Mouse (Mus musculus): ENCODE data around the gene Ift22.

DNA sequence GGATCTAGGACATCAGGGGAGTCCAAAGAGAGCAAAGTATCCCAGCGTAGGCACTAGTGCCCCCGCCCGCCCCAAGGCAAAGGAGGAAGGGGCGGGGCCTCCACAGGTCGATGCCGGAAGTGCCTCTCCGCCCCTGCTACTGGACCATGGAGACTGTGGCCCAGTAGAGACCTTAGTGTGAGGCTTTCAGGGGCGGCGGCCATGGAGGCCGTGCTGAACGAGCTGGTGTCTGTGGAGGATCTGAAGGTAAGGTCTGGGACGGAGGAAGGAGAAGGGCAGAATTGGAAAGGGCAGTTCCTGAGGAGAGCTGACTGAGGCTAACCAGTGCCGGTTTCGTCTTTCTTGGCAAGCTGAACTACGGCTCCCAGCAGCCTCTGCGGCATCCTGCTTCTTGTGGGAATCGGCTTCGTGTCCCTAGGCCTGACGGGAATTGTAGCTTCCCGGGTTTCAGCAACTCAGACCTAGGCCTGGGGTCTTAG is 54.1 kb downstream of the Ift22 start:
- TF ChIP-seq POLR2A (IDR thresholded peaks at IDR 0.05; ENCODE audit: borderline replicate concordance, control insufficient read depth, low read depth, low read length) (peak; percentile 83; the same call in 1 of the 2 replicates), CTCF (IDR thresholded peaks at IDR 0.05; ENCODE audit: control insufficient read depth, insufficient read depth, low read length) (no peak)
